Mouse (Mus musculus): ENCODE measurements at regions not wholly inside any gene's neighbourhood (a gene's known extent, or its start where the extent isn't known, plus 50 kb on each side); places are given as distances from the start of the nearest gene placed in this dataset.
A peak's percentile ranks its signal among the peaks of the same experiment; 100 is the strongest.

- DNase-seq, result peak; percentile 71
Observed at GRCm38 (mm10) chr3:104712711-104713110, 68.1 kb upstream of the Ppm1j start.

- peak; percentile 89 for DNase-seq
Observed at GRCm38 (mm10) chr3:104713836-104714631, 66.8 kb upstream of the Ppm1j start.

- DNase-seq, result peak; percentile 86
Observed at GRCm38 (mm10) chr3:104714679-104715326, 66.1 kb upstream of the Ppm1j start.
